In genomic region chr13:93305636-93306035, GRCm38 (mm10) we compare ENCODE assay signal across 1 mouse cellular context.
TF ChIP-seq lines count a peak whose summit lies in the region.

No protein-coding gene starts in this region.

TF ChIP-seq in MEL, 35 proteins besides CTCF, POLR2A, EP300 and RAD21 (continued from another document):
- TF ChIP-seq NELFE (IDR thresholded peaks at IDR 0.05; ENCODE audit: low read depth, low read length) (no peak), NRF1 (IDR thresholded peaks at IDR 0.05; ENCODE audit: insufficient read depth, low read depth, low read length, poor library complexity, severe bottlenecking) (no peak)
